Mouse (Mus musculus): ENCODE measurements at regions not wholly inside any gene's neighbourhood (a gene's known extent, or its start where the extent isn't known, plus 50 kb on each side); places are given as distances from the start of the nearest gene placed in this dataset.

DNA sequence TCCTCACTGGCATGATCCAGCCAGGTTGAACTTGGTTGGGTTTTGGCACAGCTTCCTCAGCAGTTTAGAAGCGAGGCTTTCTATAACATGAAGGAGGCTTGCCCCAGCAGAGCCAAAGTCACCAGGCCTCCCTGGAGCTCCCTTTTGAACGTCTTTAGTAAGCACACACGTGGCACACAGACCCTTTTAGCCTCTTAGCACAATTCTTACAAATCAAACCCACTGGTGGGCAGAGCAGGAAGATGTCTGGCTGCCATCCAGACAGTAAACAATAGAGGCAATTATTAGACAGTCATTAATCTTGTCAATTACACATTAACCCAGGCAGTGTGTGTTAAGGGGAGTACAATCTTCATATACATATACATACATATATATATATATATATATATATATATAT, 157.8 kb upstream of the Map3k1 start:
- no peaks in the 10 kb centered on the region for H3K9me3 ChIP-seq
- ATAC-seq (ENCODE audit: low read depth), result no peak; the same call in 1 of the 2 replicates
- no peaks in the 10 kb centered on the region for H3K27me3 ChIP-seq
- no peak overlapping the region for H3K4me3 ChIP-seq
- WGBS, result 25% methylated on average over 3 of the region's 3 CpGs
- H3K27ac ChIP-seq (replicated peaks), result no peak overlapping the region; the same call in 1 of the 2 replicates
- H3K9ac ChIP-seq, result no peak overlapping the region
- H3K4me2 ChIP-seq, result no peak overlapping the region
- H3K36me3 ChIP-seq, result no peaks in the 10 kb centered on the region
- peaks cover 23% of the 10 kb centered on the region for H3K4me1 ChIP-seq (replicated peaks)

DNA sequence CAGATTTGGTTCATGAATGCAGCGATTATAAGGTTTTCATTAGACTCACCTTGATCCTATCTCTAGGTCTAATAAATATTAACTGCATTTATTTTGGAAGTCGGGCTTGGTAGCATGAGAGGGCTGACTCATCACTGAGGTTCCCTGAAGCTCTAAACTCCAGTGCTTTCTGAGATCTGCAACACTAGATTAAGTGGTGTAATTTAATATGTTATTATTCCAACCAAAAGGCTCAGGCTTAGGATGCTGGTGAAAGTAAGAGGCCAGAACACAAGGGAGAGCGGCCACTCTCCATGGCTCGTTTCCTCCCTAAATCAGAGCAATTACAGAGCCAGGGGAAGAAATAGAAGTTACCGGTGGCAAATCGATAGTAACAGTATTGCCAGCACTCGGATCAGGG, 159.4 kb upstream of the Map3k1 start:
- Histone ChIP-seq H3K9ac (no peak overlapping the region), H3K27ac (replicated peaks) (no peak overlapping the region), H3K4me2 (no peak overlapping the region), H3K4me1 (replicated peaks) (peaks cover 23% of the 10 kb centered on the region), H3K36me3 (no peaks in the 10 kb centered on the region), H3K27me3 (no peaks in the 10 kb centered on the region), H3K9me3 (no peaks in the 10 kb centered on the region), H3K4me3 (no peak overlapping the region)
- no peak for ATAC-seq (ENCODE audit: low read depth)
- 67% methylated on average over 7 of the region's 7 CpGs for WGBS

DNA sequence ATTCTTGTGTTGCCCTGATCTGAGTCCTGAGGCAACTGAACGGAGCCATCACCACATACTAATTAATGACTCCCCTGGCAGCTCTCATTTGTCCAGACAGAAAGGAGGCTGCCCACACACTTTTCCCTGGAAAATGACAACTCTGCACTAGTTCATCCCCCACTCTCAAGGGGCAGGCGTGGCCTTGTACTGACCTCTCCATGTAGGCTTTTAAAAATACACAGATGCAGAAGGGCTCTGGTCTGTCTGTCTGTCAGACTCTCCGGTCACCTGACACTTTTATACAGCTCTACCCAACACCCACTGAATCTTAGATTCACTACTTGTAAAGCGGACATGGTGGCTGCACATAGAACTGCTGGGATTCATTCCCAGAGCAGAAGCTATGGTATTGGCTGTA, 165.5 kb upstream of the Map3k1 start:
- no peak overlapping the region for H3K9ac ChIP-seq
- peaks cover 14% of the 10 kb centered on the region for H3K4me1 ChIP-seq (replicated peaks)
- no peaks in the 10 kb centered on the region for H3K27me3 ChIP-seq
- H3K27ac ChIP-seq (replicated peaks), result no peak overlapping the region
- H3K4me2 ChIP-seq, result no peak overlapping the region
- peaks cover 6% of the 10 kb centered on the region; the same call in 1 of the 2 replicates for H3K9me3 ChIP-seq
- ATAC-seq (ENCODE audit: low read depth), result no peak
- no peak overlapping the region for H3K4me3 ChIP-seq
- 62% methylated on average over 4 of the region's 4 CpGs for WGBS
- H3K36me3 ChIP-seq, result no peaks in the 10 kb centered on the region

DNA sequence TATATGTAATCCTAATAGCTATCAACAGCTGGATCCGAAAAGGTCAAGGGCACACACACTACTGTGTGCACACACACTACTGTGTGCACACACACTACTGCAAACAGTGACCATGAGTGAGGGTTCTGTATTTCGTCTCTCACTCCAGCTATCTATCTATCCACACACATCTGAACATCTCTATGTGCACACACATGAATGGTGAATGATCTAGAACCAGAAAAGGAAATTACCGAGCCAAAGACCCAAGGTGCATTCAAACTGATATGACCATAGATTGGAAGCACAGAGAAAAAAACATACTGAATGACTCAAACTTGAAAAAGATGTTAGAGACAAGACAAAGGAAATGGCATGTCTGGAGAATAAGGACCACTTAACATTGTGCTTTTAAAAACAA, 166.8 kb upstream of the Map3k1 start:
- no peaks in the 10 kb centered on the region for H3K27me3 ChIP-seq
- no peak overlapping the region for H3K4me2 ChIP-seq
- H3K9ac ChIP-seq, result no peak overlapping the region
- H3K36me3 ChIP-seq, result no peaks in the 10 kb centered on the region
- WGBS, result 90% methylated on average over 3 of the region's 3 CpGs
- no peak overlapping the region for H3K4me3 ChIP-seq
- no peak for ATAC-seq (ENCODE audit: low read depth)
- peaks cover 26% of the 10 kb centered on the region for H3K4me1 ChIP-seq (replicated peaks)
- H3K9me3 ChIP-seq, result peaks cover 6% of the 10 kb centered on the region; the same call in 1 of the 2 replicates
- no peak overlapping the region for H3K27ac ChIP-seq (replicated peaks)

DNA sequence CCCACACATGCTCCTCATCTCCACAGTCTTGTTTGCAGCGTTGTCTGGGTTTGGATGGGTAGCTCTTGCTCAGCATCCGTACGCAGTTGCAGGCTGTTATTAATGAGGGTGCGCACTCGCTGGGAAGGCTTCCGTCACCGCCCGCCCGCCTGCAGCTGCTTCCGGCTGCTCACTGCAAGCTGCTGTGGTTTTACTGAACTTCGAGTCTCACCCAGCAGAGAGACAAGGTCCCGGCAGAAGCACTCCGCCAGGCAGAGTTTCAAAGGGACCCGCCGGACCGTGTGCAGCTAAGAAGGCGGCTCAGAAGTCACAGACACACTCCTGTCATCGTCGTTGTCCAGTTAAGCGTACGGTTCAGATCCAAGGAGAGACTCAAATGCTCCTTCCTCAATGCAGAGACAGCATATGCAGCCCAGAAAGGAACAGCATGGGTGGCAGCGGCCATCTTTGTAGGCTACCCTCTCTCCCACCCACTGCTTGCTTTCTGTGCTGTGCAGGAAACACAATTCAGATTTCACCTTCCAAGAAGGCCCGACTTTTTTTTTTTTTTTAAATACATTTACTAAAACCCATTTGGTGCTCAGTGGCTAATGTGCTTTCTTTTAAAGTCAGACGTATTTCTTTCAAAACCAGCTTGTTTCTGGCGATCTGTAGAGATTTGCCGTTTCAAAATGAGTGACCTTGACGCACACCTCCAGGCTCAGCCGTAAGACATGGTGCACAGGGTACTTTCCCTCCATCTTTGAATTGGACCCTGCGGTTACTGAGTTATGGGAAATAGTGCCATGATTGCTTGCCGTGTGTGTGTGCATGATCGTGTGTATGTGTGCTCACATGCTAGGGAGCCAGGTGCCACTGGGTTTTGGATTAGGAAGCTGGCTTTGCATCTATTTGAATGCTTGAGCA, 169.2 kb upstream of the Map3k1 start:
- Histone ChIP-seq H3K27ac (replicated peaks) (no peak overlapping the region), H3K9me3 (peaks cover 6% of the 10 kb centered on the region; the same call in 1 of the 2 replicates), H3K36me3 (no peaks in the 10 kb centered on the region), H3K4me1 (replicated peaks) (peaks cover 26% of the 10 kb centered on the region), H3K9ac (no peak overlapping the region), H3K4me3 (no peak overlapping the region), H3K4me2 (no peak overlapping the region), H3K27me3 (no peaks in the 10 kb centered on the region)
- no peak for ATAC-seq (ENCODE audit: low read depth)
- 87% methylated on average over 31 of the region's 31 CpGs for WGBS

DNA sequence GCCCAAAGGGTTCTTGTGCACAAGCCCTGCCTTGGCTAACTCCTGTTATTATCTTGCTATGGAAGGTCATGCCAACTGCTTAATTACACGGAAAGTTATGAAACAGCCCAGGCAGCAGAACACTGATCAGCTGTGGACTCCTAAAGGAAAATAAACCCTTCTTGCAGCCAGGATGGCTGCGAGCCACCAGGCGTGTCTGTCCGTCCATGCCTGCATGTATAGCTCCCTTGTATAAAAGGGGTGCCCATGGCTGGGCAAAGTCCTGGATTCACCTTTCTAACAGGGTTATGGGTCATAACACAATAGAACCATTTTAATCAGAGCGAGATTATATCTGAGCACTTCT, 169.9 kb upstream of the Map3k1 start:
- Histone ChIP-seq H3K4me2 (no peak overlapping the region), H3K4me1 (replicated peaks) (peaks cover 26% of the 10 kb centered on the region), H3K27ac (replicated peaks) (no peak overlapping the region), H3K27me3 (no peaks in the 10 kb centered on the region), H3K9ac (no peak overlapping the region), H3K4me3 (no peak overlapping the region), H3K36me3 (no peaks in the 10 kb centered on the region), H3K9me3 (peaks cover 6% of the 10 kb centered on the region; the same call in 1 of the 2 replicates)
- WGBS, result 81% methylated on average over 5 of the region's 5 CpGs
- no peak for ATAC-seq (ENCODE audit: low read depth)

DNA sequence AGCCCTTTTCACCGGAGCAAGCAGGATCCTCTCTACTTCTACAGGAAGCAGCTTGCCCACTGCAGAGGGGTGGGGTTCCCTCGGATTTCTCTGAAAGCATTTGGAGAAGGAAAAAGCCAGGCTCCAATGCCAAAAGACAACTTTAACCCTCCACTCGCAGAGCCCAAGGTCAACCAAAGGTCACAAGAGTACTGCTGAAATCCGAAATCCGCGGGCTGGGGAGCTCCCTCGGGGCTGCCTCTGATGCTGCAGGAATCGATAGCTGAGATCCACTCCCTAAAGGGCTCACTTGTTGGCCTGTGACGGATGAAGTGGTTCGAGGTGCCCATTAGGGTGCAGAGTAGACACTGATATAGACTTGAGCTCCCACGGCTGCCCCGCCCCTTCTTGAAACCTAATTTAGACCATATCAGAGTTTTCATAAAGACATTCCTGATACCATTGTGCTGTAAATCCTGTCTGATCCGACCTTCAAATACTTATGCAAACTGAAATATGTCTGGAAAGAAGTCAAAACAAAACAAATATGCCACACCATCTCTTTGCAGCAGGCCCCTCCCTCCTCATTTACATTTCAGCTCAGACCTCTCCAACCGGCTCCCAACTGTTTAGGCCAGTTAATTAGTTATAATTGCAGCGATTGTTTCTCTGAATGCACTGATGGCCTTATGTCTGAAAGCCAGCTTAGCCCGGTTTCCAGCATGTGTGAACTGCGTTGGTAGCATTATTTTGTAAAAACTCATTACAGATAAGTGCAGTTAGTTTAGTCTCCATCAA, 170.8 kb upstream of the Map3k1 start:
- Histone ChIP-seq H3K4me2 (no peak overlapping the region), H3K9me3 (peaks cover 6% of the 10 kb centered on the region; the same call in 1 of the 2 replicates), H3K4me1 (replicated peaks) (peaks cover 20% of the 10 kb centered on the region), H3K4me3 (no peak overlapping the region), H3K27ac (replicated peaks) (no peak overlapping the region; the same call in 1 of the 2 replicates), H3K27me3 (no peaks in the 10 kb centered on the region), H3K36me3 (no peaks in the 10 kb centered on the region), H3K9ac (no peak overlapping the region)
- 41% methylated on average over 17 of the region's 17 CpGs for WGBS
- ATAC-seq (ENCODE audit: low read depth), result no peak; the same call in 1 of the 2 replicates

DNA sequence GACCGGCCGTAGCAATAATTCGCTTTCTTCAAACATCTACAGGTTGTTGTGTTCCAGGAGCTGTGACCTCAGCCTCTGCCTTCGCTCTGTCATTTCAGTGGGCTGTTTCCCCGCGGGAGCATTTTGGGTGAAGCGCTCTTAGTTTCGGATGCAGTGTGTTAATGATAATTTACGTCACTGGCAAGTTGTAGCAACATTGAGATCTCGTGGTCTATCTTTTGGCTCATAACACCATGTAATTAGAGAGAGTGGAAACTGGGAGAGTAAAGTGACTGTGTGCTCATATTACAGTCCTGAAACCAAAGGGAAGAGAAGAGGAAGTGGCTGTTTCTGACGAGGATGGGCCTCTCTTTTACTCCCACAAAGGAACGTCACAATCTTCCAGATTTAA, 171.4 kb upstream of the Map3k1 start:
- H3K9ac ChIP-seq, result no peak overlapping the region
- H3K27me3 ChIP-seq, result no peaks in the 10 kb centered on the region
- peaks cover 20% of the 10 kb centered on the region for H3K4me1 ChIP-seq (replicated peaks)
- H3K4me2 ChIP-seq, result no peak overlapping the region
- no peaks in the 10 kb centered on the region for H3K36me3 ChIP-seq
- H3K4me3 ChIP-seq, result no peak overlapping the region
- H3K27ac ChIP-seq (replicated peaks), result no peak overlapping the region
- WGBS, result 61% methylated on average over 12 of the region's 12 CpGs
- no peak for ATAC-seq (ENCODE audit: low read depth)
- peaks cover 6% of the 10 kb centered on the region; the same call in 1 of the 2 replicates for H3K9me3 ChIP-seq

DNA sequence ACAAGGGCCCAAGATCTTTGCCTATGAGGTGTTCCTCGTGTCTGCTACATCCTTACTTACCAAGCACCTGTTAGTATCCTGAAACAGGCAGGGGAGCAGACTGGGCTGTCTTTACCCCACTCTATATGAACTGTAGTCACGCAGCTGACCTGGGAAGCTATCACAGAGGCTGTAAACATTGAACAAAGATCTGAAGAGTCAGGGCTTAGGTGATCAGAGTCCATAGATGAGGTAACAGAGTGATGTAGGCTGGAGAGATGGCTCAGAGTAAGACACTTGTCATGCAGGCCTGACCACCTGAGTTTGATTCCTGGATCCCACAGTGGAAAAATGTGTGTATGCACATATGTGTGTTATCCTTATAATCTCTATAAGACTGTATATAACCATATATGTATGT, 172.3 kb upstream of the Map3k1 start:
- H3K27me3 ChIP-seq, result no peaks in the 10 kb centered on the region
- H3K9ac ChIP-seq, result no peak overlapping the region
- no peak overlapping the region for H3K4me2 ChIP-seq
- no peaks in the 10 kb centered on the region for H3K36me3 ChIP-seq
- ATAC-seq (ENCODE audit: low read depth), result no peak
- H3K9me3 ChIP-seq, result peaks cover 6% of the 10 kb centered on the region; the same call in 1 of the 2 replicates
- 94% methylated on average over 2 of the region's 2 CpGs for WGBS
- H3K4me1 ChIP-seq (replicated peaks), result peaks cover 20% of the 10 kb centered on the region
- H3K27ac ChIP-seq (replicated peaks), result no peak overlapping the region
- no peak overlapping the region for H3K4me3 ChIP-seq

DNA sequence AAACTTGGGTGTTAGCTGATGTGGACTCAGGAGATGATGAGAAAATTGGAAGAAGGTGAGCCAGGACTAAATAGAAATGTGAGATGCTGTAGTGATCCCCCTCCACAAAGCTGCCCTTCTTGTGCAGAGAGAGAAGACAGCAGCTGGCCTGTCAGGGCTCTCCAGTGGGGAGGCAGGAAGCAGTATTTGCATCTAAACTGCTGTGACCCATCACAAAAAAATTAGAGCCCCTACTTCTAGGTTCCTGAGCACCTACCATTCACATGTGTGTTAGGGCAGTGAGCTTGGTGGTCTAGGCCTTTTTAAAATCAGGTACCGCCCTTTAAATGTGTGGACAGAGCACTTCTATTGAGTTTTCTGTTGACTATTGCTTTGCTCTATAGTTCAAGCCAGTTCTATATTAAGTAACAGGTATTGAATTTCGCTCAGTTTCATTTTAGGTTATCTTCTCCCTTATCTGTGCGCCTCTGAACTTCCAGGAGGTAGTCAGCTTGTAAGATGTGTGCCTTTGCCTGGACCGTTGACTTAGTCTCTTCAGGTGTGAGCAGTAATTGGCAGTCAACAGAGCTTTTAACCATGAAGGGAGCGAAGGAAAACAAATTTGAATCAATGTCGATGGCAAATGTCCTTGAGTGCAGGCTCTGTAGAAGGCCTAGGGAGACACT, 174.1 kb upstream of the Map3k1 start:
- WGBS, result 92% methylated on average over 6 of the region's 6 CpGs
- no peak overlapping the region for H3K9ac ChIP-seq
- H3K4me2 ChIP-seq, result no peak overlapping the region
- no peaks in the 10 kb centered on the region for H3K9me3 ChIP-seq
- no peak overlapping the region for H3K4me3 ChIP-seq
- H3K27me3 ChIP-seq, result no peaks in the 10 kb centered on the region
- H3K4me1 ChIP-seq (replicated peaks), result peaks cover 20% of the 10 kb centered on the region
- no peak for ATAC-seq (ENCODE audit: low read depth)
- H3K27ac ChIP-seq (replicated peaks), result no peak overlapping the region
- H3K36me3 ChIP-seq, result no peaks in the 10 kb centered on the region

DNA sequence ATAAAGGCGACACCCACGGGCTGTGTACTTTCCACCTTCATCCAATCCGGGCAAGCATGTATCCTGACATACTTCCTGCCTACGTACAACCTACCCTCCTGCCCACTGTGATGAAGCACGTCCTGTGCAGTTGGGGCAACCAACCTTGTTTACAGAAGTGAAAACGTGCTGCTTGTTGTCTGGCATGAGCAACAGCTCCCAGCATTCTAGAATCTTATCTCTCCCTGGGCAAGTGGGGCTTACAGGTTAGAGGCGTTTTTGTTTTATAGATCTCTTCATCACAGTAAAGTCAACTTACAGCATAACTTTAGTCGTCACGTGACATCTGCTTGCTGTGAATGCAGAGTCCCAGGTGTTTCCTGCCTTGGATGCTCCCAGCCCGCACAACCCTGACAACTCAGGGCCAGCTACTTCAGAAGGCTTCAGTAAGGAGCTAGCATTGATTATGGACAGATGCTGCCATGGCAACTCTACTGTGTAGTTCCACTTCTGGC, 175.3 kb upstream of the Map3k1 start:
- Histone ChIP-seq H3K36me3 (no peaks in the 10 kb centered on the region), H3K27ac (replicated peaks) (no peak overlapping the region), H3K9me3 (no peaks in the 10 kb centered on the region), H3K4me1 (replicated peaks) (peaks cover 14% of the 10 kb centered on the region), H3K9ac (no peak overlapping the region), H3K27me3 (no peaks in the 10 kb centered on the region), H3K4me3 (no peak overlapping the region), H3K4me2 (no peak overlapping the region)
- no peak for ATAC-seq (ENCODE audit: low read depth)
- WGBS, result 83% methylated on average over 10 of the region's 10 CpGs

DNA sequence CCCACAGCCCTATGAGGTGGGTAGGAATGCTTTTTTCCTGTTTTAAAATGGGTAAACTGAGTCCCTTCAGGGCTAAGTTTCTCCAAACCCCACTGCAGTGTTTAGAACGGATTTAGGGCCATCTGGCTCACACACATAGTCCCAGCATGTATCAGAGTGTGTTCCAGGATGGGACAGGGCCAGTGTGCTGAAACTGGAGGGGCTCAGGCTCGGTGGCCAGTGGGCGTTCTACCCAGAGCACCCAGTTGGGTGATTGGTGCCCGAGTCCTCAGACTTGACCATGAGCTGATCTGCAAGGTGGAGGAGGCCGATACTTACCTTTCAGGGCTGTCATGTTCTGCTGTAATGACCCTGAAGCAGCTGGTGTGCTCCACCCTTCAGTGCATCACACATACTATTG, 176.6 kb upstream of the Map3k1 start:
- ATAC-seq (ENCODE audit: low read depth), result no peak
- Histone ChIP-seq H3K4me3 (no peak overlapping the region), H3K4me2 (no peak overlapping the region), H3K27me3 (no peaks in the 10 kb centered on the region), H3K27ac (replicated peaks) (no peak overlapping the region), H3K4me1 (replicated peaks) (peaks cover 1% of the 10 kb centered on the region), H3K36me3 (no peaks in the 10 kb centered on the region), H3K9me3 (no peaks in the 10 kb centered on the region), H3K9ac (no peak overlapping the region)
- WGBS, result 88% methylated on average over 5 of the region's 5 CpGs

Measured in neural tube, embryonic 13.5 days (tissue).